Mouse (Mus musculus): ENCODE data around the gene Cacna2d4.

DNA sequence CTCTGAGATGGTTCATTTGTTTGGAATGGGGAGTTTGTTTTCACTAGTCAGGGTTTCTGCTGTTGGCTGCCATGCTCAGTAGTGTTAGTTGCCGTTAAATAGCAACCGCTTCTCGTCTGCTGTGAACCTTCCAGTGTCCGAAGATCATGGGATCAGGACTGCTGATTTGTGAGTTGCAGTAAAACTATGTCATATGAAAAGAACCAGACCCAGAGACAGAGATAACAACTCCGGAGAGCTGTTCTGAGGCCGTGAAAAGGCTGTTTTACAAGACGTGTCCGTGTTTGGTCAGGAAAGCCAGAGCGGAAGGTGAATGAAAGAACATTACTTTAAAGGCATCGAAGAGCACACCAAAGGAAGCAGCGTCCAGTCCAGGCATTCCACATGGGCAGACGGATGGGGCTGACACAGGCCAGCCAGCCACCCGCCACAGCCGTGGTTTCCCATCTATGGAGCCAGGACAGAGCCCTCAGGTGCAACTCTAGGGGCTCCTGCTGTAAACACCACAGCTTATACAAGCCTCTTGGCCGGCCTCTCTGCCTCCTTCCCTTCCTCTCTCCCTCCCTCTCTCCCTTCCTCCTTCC is 42.7 kb upstream of the Cacna2d4 start:
- TF ChIP-seq TAL1 (IDR thresholded peaks at IDR 0.05; ENCODE audit: low read length) (no peak), GATA1 (IDR thresholded peaks at IDR 0.05; ENCODE audit: low read length) (no peak)
